Mouse (Mus musculus) retina, embryonic 14.5 days (tissue): ENCODE measurements around the gene Ropn1l.
A peak's percentile ranks its signal among the peaks of the same experiment; 100 is the strongest.

Experiments
- DNase-seq: peaks from one replicate; pipeline ENCODE4 v3.0.0-alpha.2; 2015; ENCODE audit warnings: low spot score

Ropn1l gene

GRCm38 (mm10) chr15:31407490-31407889 is 46.0 kb downstream of the Ropn1l start:
- DNase-seq: no peak

- no peak for DNase-seq
Measured at GRCm38 (mm10) chr15:31406881-31407280, 46.7 kb downstream of the Ropn1l start.

GRCm38 (mm10) chr15:31404346-31404745 is 49.2 kb downstream of the Ropn1l start:
- no peak for DNase-seq

- peak; percentile 63 for DNase-seq
Measured at GRCm38 (mm10) chr15:31402200-31402892, 51.2 kb downstream of the Ropn1l start.

GRCm38 (mm10) chr15:31400974-31401373 is 52.6 kb downstream of the Ropn1l start:
- DNase-seq: no peak

- DNase-seq: no peak
Measured at GRCm38 (mm10) chr15:31398769-31399168, 54.8 kb downstream of the Ropn1l start.

GRCm38 (mm10) chr15:31397379-31397778 is 56.2 kb downstream of the Ropn1l start:
- no peak for DNase-seq

- DNase-seq: no peak
Measured at GRCm38 (mm10) chr15:31396755-31397154, 56.8 kb downstream of the Ropn1l start.

GRCm38 (mm10) chr15:31395986-31396385 is 57.6 kb downstream of the Ropn1l start:
- no peak for DNase-seq

- no peak for DNase-seq
Measured at GRCm38 (mm10) chr15:31393402-31393801, 60.1 kb downstream of the Ropn1l start.

- no peak for DNase-seq
Measured at GRCm38 (mm10) chr15:31392705-31393104, 60.8 kb downstream of the Ropn1l start.

GRCm38 (mm10) chr15:31392135-31392534 is 61.4 kb downstream of the Ropn1l start:
- DNase-seq: no peak
